Mouse (Mus musculus): ENCODE measurements at regions not wholly inside any gene's neighbourhood (a gene's known extent, or its start where the extent isn't known, plus 50 kb on each side); places are given as distances from the start of the nearest gene placed in this dataset.

- no peak for TF ChIP-seq POU5F1 (IDR thresholded peaks at IDR 0.05; ENCODE audit: borderline replicate concordance, low read length)
- no peak for TF ChIP-seq CTCF (conservative IDR thresholded peaks at IDR 0.05; ENCODE audit: low read length)
- TF ChIP-seq NANOG (IDR thresholded peaks at IDR 0.05; ENCODE audit: borderline replicate concordance, low read length) = no peak
- Histone ChIP-seq H3K27me3 (ENCODE audit: insufficient read depth, low read length) (no peaks in the 10 kb centered on the region), H3K4me3 (replicated peaks; ENCODE audit: low read length) (no peak overlapping the region), H3K4me1 (replicated peaks; ENCODE audit: low read depth, low read length) (peaks cover 29% of the 10 kb centered on the region), H3K36me3 (ENCODE audit: insufficient read depth, low read length) (no peaks in the 10 kb centered on the region), H3K9me3 (ENCODE audit: low read length) (peaks cover 7% of the 10 kb centered on the region)
Measured at GRCm38 (mm10) chr10:24407411-24408227, 184.3 kb downstream of the Moxd1 start.

DNA sequence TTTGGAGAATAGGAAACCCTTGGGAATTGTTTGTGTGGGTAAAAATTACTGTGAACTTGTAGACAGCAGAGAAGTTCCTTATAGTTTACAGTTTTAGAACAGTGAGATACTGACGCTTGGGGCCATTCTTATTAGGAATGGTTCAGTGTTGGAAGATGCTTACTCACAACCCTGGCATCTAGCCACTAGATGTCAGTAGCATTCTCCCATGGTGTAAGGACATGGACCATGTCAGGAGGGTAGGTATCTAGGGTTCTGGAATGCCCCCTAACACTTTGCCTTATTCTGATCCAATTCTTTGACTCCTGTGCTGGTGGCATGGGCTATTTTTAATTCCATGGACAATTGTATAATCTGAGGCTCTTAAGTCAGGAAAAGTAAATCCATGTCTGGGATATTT is 185.3 kb upstream of the Ccn2 start:
- TF ChIP-seq NANOG (IDR thresholded peaks at IDR 0.05; ENCODE audit: borderline replicate concordance, low read length) (no peak), CTCF (conservative IDR thresholded peaks at IDR 0.05; ENCODE audit: low read length) (peak; percentile 38)
- peaks cover 24% of the 10 kb centered on the region for H3K4me1 ChIP-seq (replicated peaks; ENCODE audit: low read depth, low read length)
- peaks cover 7% of the 10 kb centered on the region for H3K9me3 ChIP-seq (ENCODE audit: low read length)
- no peak overlapping the region for H3K4me3 ChIP-seq (replicated peaks; ENCODE audit: low read length)
- no peaks in the 10 kb centered on the region for H3K27me3 ChIP-seq (ENCODE audit: insufficient read depth, low read length)
- H3K36me3 ChIP-seq (ENCODE audit: insufficient read depth, low read length) = no peaks in the 10 kb centered on the region

- H3K9me3 ChIP-seq (ENCODE audit: low read length) = peaks cover 7% of the 10 kb centered on the region
- no peaks in the 10 kb centered on the region for H3K27me3 ChIP-seq (ENCODE audit: insufficient read depth, low read length)
- H3K36me3 ChIP-seq (ENCODE audit: insufficient read depth, low read length) = no peaks in the 10 kb centered on the region
- H3K4me1 ChIP-seq (replicated peaks; ENCODE audit: low read depth, low read length) = peaks cover 17% of the 10 kb centered on the region
- TF ChIP-seq NANOG (IDR thresholded peaks at IDR 0.05; ENCODE audit: borderline replicate concordance, low read length) (no peak), POU5F1 (IDR thresholded peaks at IDR 0.05; ENCODE audit: borderline replicate concordance, low read length) (no peak), CTCF (conservative IDR thresholded peaks at IDR 0.05; ENCODE audit: low read length) (no peak)
- H3K4me3 ChIP-seq (replicated peaks; ENCODE audit: low read length) = no peak overlapping the region
Measured at GRCm38 (mm10) chr10:24410885-24411284, 184.4 kb upstream of the Ccn2 start.

- Histone ChIP-seq H3K27me3 (ENCODE audit: insufficient read depth, low read length) (no peaks in the 10 kb centered on the region), H3K36me3 (ENCODE audit: insufficient read depth, low read length) (no peaks in the 10 kb centered on the region), H3K4me1 (replicated peaks; ENCODE audit: low read depth, low read length) (no peaks in the 10 kb centered on the region), H3K4me3 (replicated peaks; ENCODE audit: low read length) (no peak overlapping the region), H3K9me3 (ENCODE audit: low read length) (peaks cover 4% of the 10 kb centered on the region; the same call in 1 of the 2 replicates)
- TF ChIP-seq POU5F1 (IDR thresholded peaks at IDR 0.05; ENCODE audit: borderline replicate concordance, low read length) (no peak), NANOG (IDR thresholded peaks at IDR 0.05; ENCODE audit: borderline replicate concordance, low read length) (no peak), CTCF (conservative IDR thresholded peaks at IDR 0.05; ENCODE audit: low read length) (no peak)
Measured at GRCm38 (mm10) chr10:24422498-24423160, 172.6 kb upstream of the Ccn2 start.

DNA sequence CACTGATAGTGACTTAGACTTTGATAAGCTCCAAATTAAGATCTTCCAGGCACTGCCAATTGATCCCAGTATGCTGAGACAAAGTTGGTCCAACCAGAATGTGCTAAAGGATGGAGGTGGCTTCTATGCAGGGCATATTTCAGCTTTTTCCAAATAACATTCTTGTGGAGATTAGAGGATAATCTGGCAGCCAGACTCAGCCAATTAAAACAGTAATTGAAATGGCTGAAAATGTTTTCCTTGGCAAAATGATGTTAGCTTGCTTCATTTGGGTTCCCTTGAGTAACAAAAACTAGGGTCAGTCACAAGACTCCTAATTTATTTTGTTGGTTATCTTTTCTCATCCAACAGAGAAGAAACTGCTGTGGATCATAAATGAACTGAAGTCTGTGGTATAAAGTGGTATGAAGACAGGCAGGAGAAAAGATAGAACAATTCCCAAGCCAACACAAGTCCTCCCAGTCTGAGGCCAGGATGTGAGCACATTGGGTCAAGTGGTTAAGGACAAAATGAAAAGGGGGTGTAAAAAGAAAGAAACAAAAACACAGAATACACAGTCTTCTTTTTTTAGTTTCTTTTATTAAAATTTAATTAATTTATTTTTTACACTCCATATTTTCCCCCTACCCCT is 161.4 kb upstream of the Ccn2 start:
- Histone ChIP-seq H3K27me3 (ENCODE audit: insufficient read depth, low read length) (no peaks in the 10 kb centered on the region), H3K9me3 (ENCODE audit: low read length) (peaks cover under 1% of the 10 kb centered on the region; the same call in 1 of the 2 replicates), H3K36me3 (ENCODE audit: insufficient read depth, low read length) (no peaks in the 10 kb centered on the region), H3K4me3 (replicated peaks; ENCODE audit: low read length) (no peak overlapping the region), H3K4me1 (replicated peaks; ENCODE audit: low read depth, low read length) (no peaks in the 10 kb centered on the region)
- no peak for TF ChIP-seq NANOG (IDR thresholded peaks at IDR 0.05; ENCODE audit: borderline replicate concordance, low read length)
- no peak for TF ChIP-seq CTCF (conservative IDR thresholded peaks at IDR 0.05; ENCODE audit: low read length)
- TF ChIP-seq POU5F1 (IDR thresholded peaks at IDR 0.05; ENCODE audit: borderline replicate concordance, low read length) = no peak

- no peaks in the 10 kb centered on the region for H3K36me3 ChIP-seq (ENCODE audit: insufficient read depth, low read length)
- TF ChIP-seq NANOG (IDR thresholded peaks at IDR 0.05; ENCODE audit: borderline replicate concordance, low read length) (no peak), POU5F1 (IDR thresholded peaks at IDR 0.05; ENCODE audit: borderline replicate concordance, low read length) (no peak), CTCF (conservative IDR thresholded peaks at IDR 0.05; ENCODE audit: low read length) (no peak)
Measured at GRCm38 (mm10) chr10:24437177-24437576, 158.1 kb upstream of the Ccn2 start.

DNA sequence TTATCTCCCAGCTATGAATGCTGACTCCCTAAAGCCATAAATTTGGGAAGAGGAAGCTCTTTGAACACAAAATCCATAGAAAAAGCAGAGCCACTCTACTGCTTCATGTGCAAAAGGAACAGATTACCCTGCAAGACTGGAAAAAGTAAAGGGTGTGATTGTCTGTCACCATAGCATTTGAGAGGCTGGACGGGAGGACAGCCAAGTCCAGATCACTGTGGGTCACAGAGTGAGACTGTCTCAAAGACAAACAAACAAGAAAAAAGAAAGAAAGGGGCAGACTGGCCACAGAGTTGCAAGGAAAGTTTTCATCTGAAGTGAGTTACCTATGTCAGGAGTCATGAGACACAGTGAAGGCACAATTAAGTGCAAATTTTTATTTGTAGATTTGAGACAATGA is 150.7 kb upstream of the Ccn2 start:
- TF ChIP-seq POU5F1 (IDR thresholded peaks at IDR 0.05; ENCODE audit: borderline replicate concordance, low read length) = no peak
- no peak for TF ChIP-seq CTCF (conservative IDR thresholded peaks at IDR 0.05; ENCODE audit: low read length)
- TF ChIP-seq NANOG (IDR thresholded peaks at IDR 0.05; ENCODE audit: borderline replicate concordance, low read length) = no peak
- Histone ChIP-seq H3K4me1 (replicated peaks; ENCODE audit: low read depth, low read length) (no peaks in the 10 kb centered on the region), H3K9me3 (ENCODE audit: low read length) (peaks cover 2% of the 10 kb centered on the region), H3K36me3 (ENCODE audit: insufficient read depth, low read length) (no peaks in the 10 kb centered on the region), H3K4me3 (replicated peaks; ENCODE audit: low read length) (no peak overlapping the region), H3K27me3 (ENCODE audit: insufficient read depth, low read length) (no peaks in the 10 kb centered on the region)

More at GRCm38 (mm10) chr10:24437177-24437576, 158.1 kb upstream of the Ccn2 start:
- H3K4me1 ChIP-seq (replicated peaks; ENCODE audit: low read depth, low read length) = no peaks in the 10 kb centered on the region
- H3K27me3 ChIP-seq (ENCODE audit: insufficient read depth, low read length) = no peaks in the 10 kb centered on the region
- H3K4me3 ChIP-seq (replicated peaks; ENCODE audit: low read length) = no peak overlapping the region
- H3K9me3 ChIP-seq (ENCODE audit: low read length) = peaks cover 7% of the 10 kb centered on the region; the same call in 1 of the 2 replicates

- Histone ChIP-seq H3K36me3 (ENCODE audit: insufficient read depth, low read length) (no peaks in the 10 kb centered on the region), H3K9me3 (ENCODE audit: low read length) (peaks cover 7% of the 10 kb centered on the region), H3K4me1 (replicated peaks; ENCODE audit: low read depth, low read length) (no peaks in the 10 kb centered on the region), H3K4me3 (replicated peaks; ENCODE audit: low read length) (no peak overlapping the region), H3K27me3 (ENCODE audit: insufficient read depth, low read length) (no peaks in the 10 kb centered on the region)
- no peak for TF ChIP-seq CTCF (conservative IDR thresholded peaks at IDR 0.05; ENCODE audit: low read length)
- TF ChIP-seq NANOG (IDR thresholded peaks at IDR 0.05; ENCODE audit: borderline replicate concordance, low read length) = no peak
- no peak for TF ChIP-seq POU5F1 (IDR thresholded peaks at IDR 0.05; ENCODE audit: borderline replicate concordance, low read length)
Measured at GRCm38 (mm10) chr10:24445036-24445435, 150.2 kb upstream of the Ccn2 start.

Data from E14TG2a.4 (cell line).